Mouse (Mus musculus) spleen, adult 10 weeks (tissue): ENCODE data around the gene Rasgrp1. TPM values are rescaled to one million over a fixed set of nuclear protein-coding genes. Genes with fewer than 3 reads are reported as not detected.

ENCODE experiments used
- polyA plus RNA-seq: library from polyadenylated mRNA; stranded (reverse); fragments of 350-450 nt; fragmentation: Illumina TruSeq; extraction: RNeasy Lipid Tissue Mini Kit (QIAGEN cat#74804); gene quantifications from one replicate; pipeline ENCODE4 v1.2.3, GENCODE M21; 2015; ENCODE audit warnings: low replicate concordance; ENCODE audit not compliant: insufficient read depth

Rasgrp1 gene
- polyA plus RNA-seq: 92.1 TPM

GRCm38 (mm10) chr2:117342547-117343239, at the start of gene Rasgrp1:
Gene Rasgrp1, minus strand, starts transcription at chr2:117343001.

GRCm38 (mm10) chr2:117249255-117250000, 93.4 kb downstream of the Rasgrp1 start, which contains the start of gene Fam98b:
Gene Fam98b, plus strand, starts transcription at chr2:117249739.

Other genes with a start within 250 kb of the Rasgrp1 start
- gene Spred1, start 221.6 kb downstream of the Rasgrp1 start, polyA plus RNA-seq: 26.9 TPM
- 51.7 TPM for gene Fam98b, start 93.3 kb downstream of the Rasgrp1 start, polyA plus RNA-seq